Mouse (Mus musculus): Measurements from ENCODE around the gene Msl3l2. TPM values are rescaled to one million over a fixed set of nuclear protein-coding genes. Genes with fewer than 3 reads are reported as not detected.

The Msl3l2 gene
- polyA plus RNA-seq (2021; fragmentation: Nextera tagmentation) = 7.5 and 9.7 TPM in 2 replicates
- long read RNA-seq, experiment 1, partial matches to known transcripts = 0 of 31 reads
- long read RNA-seq, experiment 1, other reads (novel, unspliced or antisense) = 28 of 31 reads
- long read RNA-seq, experiment 2, transcript Msl3l2-201 (2 exons, 2,140 nt) = major isoform, 16 of 122 reads
- long read RNA-seq, experiment 2, partial matches to known transcripts = 0 of 122 reads
- long read RNA-seq, experiment 2, other reads (novel, unspliced or antisense) = 106 of 122 reads

DNA sequence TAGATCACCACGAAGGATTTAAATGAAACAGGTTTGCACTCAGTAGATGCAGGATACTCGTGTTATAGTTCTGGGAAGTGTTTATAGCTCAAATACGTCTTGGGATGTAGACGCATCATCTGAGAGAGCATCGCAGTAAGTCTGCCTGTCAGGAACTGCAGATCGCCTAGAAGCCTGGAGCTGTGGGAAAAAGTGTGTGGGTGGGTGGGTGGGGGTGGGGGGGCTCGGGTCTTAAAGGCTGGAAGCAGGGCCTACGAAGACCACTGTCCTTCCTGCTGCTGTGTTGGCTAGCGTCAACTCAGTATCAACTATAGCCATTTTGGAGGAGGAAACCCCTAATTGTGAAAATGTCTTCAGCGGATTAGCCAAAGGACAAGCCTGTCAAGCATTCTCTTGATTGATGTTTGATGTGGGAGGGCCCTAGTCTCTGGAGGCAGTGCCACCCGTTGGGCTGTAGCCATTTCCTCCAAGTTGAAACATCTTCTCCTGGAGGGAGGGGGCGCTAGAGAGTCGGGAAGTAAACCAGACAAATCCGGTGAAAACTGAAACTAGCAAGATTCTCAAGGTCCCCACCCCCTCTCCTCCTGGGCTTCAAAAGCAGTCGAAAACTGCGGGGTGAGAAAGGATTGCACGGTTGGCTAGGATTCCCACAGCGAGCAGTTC lies at the start of gene Msl3l2:
TSS of gene Msl3l2 (plus strand) at position 585 of the 663 bp plus-strand sequence.

Other genes with a start within 250 kb of the Msl3l2 start
- gene Tbc1d32, start 121.8 kb downstream of the Msl3l2 start, polyA plus RNA-seq (2021; fragmentation: Nextera tagmentation) = 1.9 and 2.7 TPM in 2 replicates

All from layer of hippocampus, adult 6 months (tissue).